Mouse (Mus musculus): ENCODE measurements at regions not wholly inside any gene's neighbourhood (a gene's known extent, or its start where the extent isn't known, plus 50 kb on each side); places are given as distances from the start of the nearest gene placed in this dataset.

DNA sequence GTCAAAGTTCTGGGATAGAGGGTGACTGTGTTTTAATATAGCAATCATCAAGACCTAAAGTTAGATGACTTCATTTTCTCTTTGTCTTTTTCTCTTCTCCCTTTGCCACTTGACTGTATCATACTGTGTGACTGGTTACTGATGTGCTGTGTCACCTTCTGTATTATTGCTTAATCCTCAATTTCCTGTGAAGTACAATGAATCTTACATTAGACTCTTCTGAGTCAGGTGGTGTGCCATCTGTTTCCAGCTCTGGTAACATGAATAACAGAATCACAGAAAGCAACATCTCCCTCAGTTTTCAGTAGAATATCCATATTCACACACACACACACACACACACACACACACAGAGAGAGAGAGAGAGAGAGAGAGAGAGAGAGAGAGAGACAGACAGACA, 203.2 kb downstream of the Etv1 start:
- TF ChIP-seq CTCF (IDR thresholded peaks at IDR 0.05; ENCODE audit: borderline replicate concordance, insufficient read depth, low read depth, low read length): no peak
- no peak for TF ChIP-seq POLR2A (IDR thresholded peaks at IDR 0.05; ENCODE audit: borderline replicate concordance, insufficient read depth, low read length)
